Mouse (Mus musculus): ENCODE data around the gene Bnc1.

GRCm38 (mm10) chr7:81999372-81999771 lies 7.3 kb upstream of the Bnc1 start:
- no peak for TF ChIP-seq CTCF (IDR thresholded peaks at IDR 0.05; ENCODE audit: borderline replicate concordance, control insufficient read depth, extremely low read depth, insufficient read depth, low read length, poor library complexity)
- no peak for TF ChIP-seq POLR2A (IDR thresholded peaks at IDR 0.05; ENCODE audit: control insufficient read depth, extremely low read depth, insufficient read depth, low read length, poor library complexity)
